Mouse (Mus musculus) bone marrow macrophage, adult 2 months (primary cell): ENCODE results near the gene Palld. TPM values are rescaled to one million over a fixed set of nuclear protein-coding genes. Genes with fewer than 3 reads are reported as not detected.

Source experiments
- H3K27ac ChIP-seq: 2 replicates; pipeline ENCODE4 v1.5.1; 2012; ENCODE audit warnings: low read depth, low read length; ENCODE audit not compliant: insufficient read depth
- H3K4me1 ChIP-seq: 2 replicates; pipeline ENCODE4 v1.6.1; 2012; ENCODE audit warnings: low read length; ENCODE audit not compliant: control insufficient read depth, insufficient read depth
- H3K4me3 ChIP-seq: 2 replicates; pipeline ENCODE4 v1.5.1; 2012; ENCODE audit warnings: mild to moderate bottlenecking, low read length, moderate library complexity; ENCODE audit not compliant: insufficient read depth
- CTCF ChIP-seq: IDR thresholded peaks from 2 replicates; pipeline ENCODE4 v1.5.1; 2012; ENCODE audit warnings: low read depth, mild to moderate bottlenecking, low read length, moderate library complexity
- POLR2A ChIP-seq: IDR thresholded peaks from 2 replicates; pipeline ENCODE4 v1.6.1; 2012; ENCODE audit warnings: mild to moderate bottlenecking, low read depth, low read length, borderline replicate concordance
- polyA plus RNA-seq: library from polyadenylated mRNA; stranded (reverse); fragments of >200 nt; gene quantifications from 2 replicates; pipeline ENCODE4 v1.2.4, GENCODE M21; 2012; ENCODE audit not compliant: missing spikeins, insufficient read depth, insufficient read length

Palld gene
- 6.4 and 6.9 TPM in 2 replicates for polyA plus RNA-seq

DNA sequence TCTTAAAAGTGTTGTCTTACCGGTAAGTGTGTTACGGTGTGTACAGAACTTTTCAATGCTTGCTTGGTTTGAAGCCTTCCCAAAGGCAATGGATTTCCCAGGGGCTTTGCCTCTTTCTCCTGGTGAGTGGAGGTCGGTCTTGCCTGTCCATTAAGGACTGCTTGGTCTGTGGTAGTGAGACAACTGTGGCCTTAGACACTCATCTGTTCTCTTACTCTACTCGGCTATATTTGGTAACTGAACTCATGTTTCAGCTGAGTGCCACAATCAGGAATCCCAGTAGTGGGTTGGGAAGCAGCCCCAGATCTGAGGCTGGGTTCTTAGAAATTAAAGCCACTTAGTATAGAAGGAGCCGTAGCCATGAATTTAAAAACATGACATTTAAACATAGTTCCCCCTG, at the start of gene Palld:
Palld (minus strand) TSS at position 170 of the 400 bp plus-strand sequence.
- no peak within 1 kb of the TSS for H3K27ac ChIP-seq
- TF ChIP-seq POLR2A (no peak), CTCF (no peak)

GRCm38 (mm10) chr8:61937576-61937975, 35.1 kb upstream of the Palld start:
- H3K4me3 ChIP-seq = no peak overlapping the region
- TF ChIP-seq POLR2A (no peak), CTCF (no peak)
- no peak overlapping the region for H3K27ac ChIP-seq
- no peaks in the 10 kb centered on the region for H3K4me1 ChIP-seq

More for the DNA sequence above, at the start of gene Palld:
- Histone ChIP-seq H3K4me3 (no peak within 1 kb of the TSS), H3K4me1 (no peaks in the 10 kb centered on the region)

DNA sequence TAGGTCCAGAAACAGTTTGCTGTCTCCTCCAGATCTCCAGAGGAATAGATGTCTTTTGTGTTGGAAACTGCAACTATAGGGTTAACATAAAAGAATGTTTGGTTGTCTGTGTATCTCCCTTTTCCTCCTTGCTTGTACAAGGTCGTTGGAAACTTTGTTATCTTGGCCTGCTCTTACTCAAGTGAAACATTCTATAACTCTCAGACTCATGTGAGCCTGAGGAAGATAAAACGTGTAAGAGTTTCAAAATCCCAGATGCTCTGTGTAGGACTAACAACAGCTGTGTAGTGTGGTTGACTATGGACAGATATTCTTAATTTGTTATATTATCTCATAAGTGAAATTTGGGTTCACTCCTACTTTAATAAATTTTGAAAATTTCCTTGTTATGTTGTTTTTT, 30.8 kb upstream of the Palld start:
- Histone ChIP-seq H3K4me1 (peaks cover 5% of the 10 kb centered on the region; the same call in 1 of the 2 replicates), H3K27ac (no peak overlapping the region), H3K4me3 (no peak overlapping the region)
- no peak for TF ChIP-seq CTCF
- TF ChIP-seq POLR2A = no peak

DNA sequence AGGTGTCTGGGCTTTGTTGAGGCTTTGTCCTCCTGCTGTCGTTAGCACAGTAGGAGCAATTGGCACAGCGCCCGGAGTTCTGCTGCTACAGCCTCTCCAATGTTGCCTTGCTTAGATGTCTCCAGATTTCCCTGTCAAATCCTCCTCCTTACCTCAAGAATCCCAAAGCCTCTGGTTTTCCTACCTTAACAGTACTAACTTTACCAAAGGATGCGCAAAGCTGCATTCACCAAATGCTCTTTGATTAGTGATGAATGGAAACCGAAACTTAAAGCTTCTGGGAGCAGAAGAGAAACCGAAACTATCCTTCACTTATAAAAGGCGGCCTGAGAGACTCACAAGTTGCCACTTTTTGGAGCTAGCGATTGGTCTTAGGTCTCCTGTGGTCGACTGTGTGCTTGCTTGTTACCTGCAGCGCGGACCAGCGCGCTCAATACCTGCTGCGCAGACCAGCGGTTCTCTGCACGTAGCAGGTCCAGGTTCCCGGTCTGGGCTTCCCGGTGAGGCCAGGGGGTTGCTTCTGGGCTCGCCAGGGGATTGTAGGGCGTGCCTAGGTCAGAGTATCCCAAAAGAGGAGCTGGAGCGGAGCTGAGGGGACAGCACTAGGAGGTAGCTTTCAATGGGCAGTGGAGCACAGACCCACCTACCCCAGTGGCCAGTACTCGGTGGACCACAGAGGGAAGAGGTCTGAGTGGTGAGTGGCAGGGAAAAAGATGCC, 25.4 kb upstream of the Palld start, which contains the start of gene Ddx60:
Ddx60 (plus strand) TSS at position 311 of the 718 bp plus-strand sequence.
- no peak for TF ChIP-seq POLR2A
- no peak for TF ChIP-seq CTCF

GRCm38 (mm10) chr8:61924518-61924917, 22.0 kb upstream of the Palld start:
- TF ChIP-seq CTCF = no peak
- TF ChIP-seq POLR2A = no peak
- Histone ChIP-seq H3K4me1 (peaks cover 20% of the 10 kb centered on the region), H3K27ac (no peak overlapping the region), H3K4me3 (no peak overlapping the region)

More for the DNA sequence above, 25.4 kb upstream of the Palld start, which contains the start of gene Ddx60:
- no peak within 1 kb of the TSS for H3K27ac ChIP-seq
- H3K4me1 ChIP-seq = peaks cover 8% of the 10 kb centered on the region
- peak within 1 kb of the TSS; percentile 75 for H3K4me3 ChIP-seq

DNA sequence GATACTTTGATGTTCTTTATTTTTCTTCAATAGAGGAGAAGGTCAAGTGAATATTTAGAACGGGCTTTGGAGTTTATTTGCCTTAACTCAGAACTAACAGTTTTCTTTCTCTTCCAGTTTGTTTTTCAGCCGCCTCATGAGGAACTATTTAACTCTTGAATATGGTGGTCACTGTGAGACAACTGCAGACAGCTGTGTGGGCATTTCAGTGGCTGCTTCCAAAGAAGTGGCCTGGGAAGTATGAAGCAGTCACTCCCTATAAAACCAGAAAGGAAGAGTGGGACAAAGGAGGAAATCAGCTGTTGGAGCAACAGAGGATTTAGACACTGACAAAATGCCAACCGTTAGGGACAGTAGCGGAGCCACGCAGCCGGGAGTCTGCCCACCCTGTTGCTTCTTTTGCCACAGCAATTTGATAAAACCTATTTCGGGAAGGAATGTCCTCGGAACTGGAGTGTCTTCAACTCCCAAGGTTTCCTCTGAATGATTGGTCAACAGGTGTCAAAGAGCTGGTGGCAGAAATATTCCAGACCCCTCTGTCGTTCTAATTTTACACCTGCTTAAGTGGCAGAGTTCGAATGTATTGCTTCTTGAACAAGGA, 19.1 kb upstream of the Palld start:
- H3K27ac ChIP-seq = no peak overlapping the region
- H3K4me3 ChIP-seq = no peak overlapping the region
- peaks cover 18% of the 10 kb centered on the region for H3K4me1 ChIP-seq
- no peak for TF ChIP-seq CTCF
- TF ChIP-seq POLR2A = no peak

DNA sequence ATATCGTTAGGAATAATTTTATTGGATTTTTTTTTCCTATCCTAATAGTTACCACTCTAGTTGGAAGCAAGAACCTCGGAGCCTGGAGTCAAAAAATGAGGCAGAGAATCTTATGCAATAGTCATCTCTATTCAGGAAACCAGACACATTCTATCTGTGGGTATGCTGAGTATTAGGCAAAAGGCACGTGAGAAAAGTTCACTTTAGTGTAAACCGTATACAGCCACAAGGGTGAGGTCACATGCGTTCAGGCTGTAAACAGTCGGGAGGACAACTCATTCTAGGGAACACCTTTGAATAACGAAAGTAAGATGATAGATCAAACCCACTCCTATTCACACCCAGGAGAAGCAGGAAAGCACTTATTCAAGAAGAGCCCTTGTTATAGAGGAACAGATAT, 17.9 kb upstream of the Palld start:
- Histone ChIP-seq H3K4me3 (no peak overlapping the region), H3K4me1 (peaks cover 18% of the 10 kb centered on the region), H3K27ac (peak overlapping the region; percentile 44)
- TF ChIP-seq CTCF (no peak), POLR2A (no peak)

DNA sequence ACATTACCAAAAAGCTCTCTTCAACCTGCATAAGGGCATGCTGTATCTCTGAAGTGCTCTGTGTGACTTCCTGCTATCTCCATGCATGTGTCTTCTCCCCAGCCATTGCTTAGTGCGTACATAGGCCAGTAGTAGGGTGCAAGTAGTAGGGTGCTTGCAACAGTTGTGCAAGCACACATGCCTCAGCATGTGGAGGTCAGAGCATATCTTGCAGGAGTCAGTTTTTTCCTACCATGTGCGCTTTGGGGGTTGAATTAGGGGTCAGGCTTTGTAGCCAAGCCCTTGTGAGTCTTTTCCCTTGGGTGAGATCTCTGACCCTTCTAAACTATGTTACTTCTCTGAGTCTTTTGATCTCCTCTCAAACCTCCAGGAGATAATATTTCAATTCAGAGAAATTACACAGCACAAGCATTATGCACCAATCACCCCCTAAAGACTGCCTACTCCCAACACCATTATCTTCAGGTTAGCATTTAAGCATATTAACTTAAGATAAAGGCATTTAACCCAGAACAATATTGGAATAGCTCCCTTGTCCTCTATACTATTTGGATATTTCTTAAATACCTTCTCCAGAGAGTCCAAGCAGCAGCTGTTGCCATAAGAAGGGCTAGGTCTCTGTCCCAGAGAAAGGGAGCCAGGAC, 16.8 kb upstream of the Palld start:
- TF ChIP-seq POLR2A = no peak
- no peak for TF ChIP-seq CTCF
- peaks cover 18% of the 10 kb centered on the region for H3K4me1 ChIP-seq
- no peak overlapping the region for H3K27ac ChIP-seq
- no peak overlapping the region for H3K4me3 ChIP-seq

- H3K27ac ChIP-seq = no peak overlapping the region
- H3K4me1 ChIP-seq = peaks cover 25% of the 10 kb centered on the region
- no peak overlapping the region for H3K4me3 ChIP-seq
- TF ChIP-seq POLR2A (no peak), CTCF (no peak)
These were observed 14.8 kb upstream of the Palld start for GRCm38 (mm10) chr8:61917287-61917686.

DNA sequence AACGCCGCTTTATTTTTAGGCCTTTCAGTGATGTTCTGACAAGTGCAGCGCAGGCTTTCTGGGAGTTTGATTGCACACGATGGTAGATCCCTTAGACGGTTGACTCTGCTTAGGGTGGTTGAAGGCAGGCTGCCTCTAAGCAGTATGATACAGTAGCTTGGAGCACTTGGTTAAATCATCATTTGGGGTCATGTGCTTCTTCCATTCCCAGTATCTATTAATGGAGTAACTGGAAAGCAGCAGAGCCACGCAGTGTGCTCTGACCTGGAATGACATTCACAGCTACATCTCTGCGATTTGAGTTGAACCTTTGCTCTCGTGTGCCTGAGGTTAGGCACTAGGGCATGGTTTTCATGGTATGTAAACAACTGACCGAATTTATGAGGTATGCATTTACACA, 11.5 kb upstream of the Palld start:
- Histone ChIP-seq H3K27ac (no peak overlapping the region), H3K4me3 (no peak overlapping the region), H3K4me1 (peaks cover 30% of the 10 kb centered on the region)
- no peak for TF ChIP-seq POLR2A

DNA sequence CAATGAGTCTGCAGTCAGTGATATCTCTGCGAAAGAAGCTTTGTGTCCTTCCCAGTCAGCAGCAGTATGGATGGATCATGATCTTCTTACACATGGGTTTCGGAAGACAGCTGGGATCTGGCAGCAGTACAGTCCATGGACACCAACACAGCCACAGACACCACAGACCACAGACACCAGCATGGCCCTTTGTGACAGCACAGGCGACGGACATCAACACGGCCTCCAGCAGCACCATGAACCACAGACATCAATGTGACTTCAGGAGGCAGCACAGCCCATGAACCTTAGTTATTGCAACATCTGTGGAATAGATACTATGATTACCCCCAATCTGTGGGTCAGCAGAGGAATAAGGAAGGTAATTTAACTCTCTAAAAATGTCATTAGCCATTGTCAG, 10.3 kb upstream of the Palld start:
- H3K27ac ChIP-seq = no peak overlapping the region
- H3K4me1 ChIP-seq = peaks cover 36% of the 10 kb centered on the region
- H3K4me3 ChIP-seq = no peak overlapping the region
- TF ChIP-seq CTCF (no peak), POLR2A (no peak)
